Mouse (Mus musculus): ENCODE measurements around the gene Smox.

The Smox gene

GRCm38 (mm10) chr2:131514055-131514621 lies 22.8 kb downstream of the Smox start:
- in situ Hi-C loops (cut with MboI): no loop called here

GRCm38 (mm10) chr2:131517550-131517949 lies 26.3 kb downstream of the Smox start:
- in situ Hi-C loops (cut with MboI): no loop called here

- in situ Hi-C loops (cut with MboI): no loop called here
These were observed 27.5 kb downstream of the Smox start for GRCm38 (mm10) chr2:131518790-131519189.

GRCm38 (mm10) chr2:131520743-131521142 lies 29.4 kb downstream of the Smox start:
- in situ Hi-C loops (cut with MboI): no loop called here

GRCm38 (mm10) chr2:131527061-131527460 lies 35.8 kb downstream of the Smox start:
- in situ Hi-C loops (cut with MboI): no loop called here

- in situ Hi-C loops (cut with MboI): no loop called here
These were observed 38.8 kb downstream of the Smox start for GRCm38 (mm10) chr2:131529898-131530622.

GRCm38 (mm10) chr2:131530623-131531008 lies 39.3 kb downstream of the Smox start:
- in situ Hi-C loops (cut with MboI): no loop called here

GRCm38 (mm10) chr2:131531271-131531670 lies 40.0 kb downstream of the Smox start:
- in situ Hi-C loops (cut with MboI): no loop called here

GRCm38 (mm10) chr2:131535168-131535567 lies 43.9 kb downstream of the Smox start:
- in situ Hi-C loops (cut with MboI): no loop called here

GRCm38 (mm10) chr2:131538341-131538740 lies 47.0 kb downstream of the Smox start:
- in situ Hi-C loops (cut with MboI): no loop called here

GRCm38 (mm10) chr2:131539780-131540179 lies 48.5 kb downstream of the Smox start:
- in situ Hi-C loops (cut with MboI): no loop called here

- in situ Hi-C loops (cut with MboI): no loop called here
These were observed 50.4 kb downstream of the Smox start for GRCm38 (mm10) chr2:131541686-131542085.

GRCm38 (mm10) chr2:131542531-131542930 lies 51.2 kb downstream of the Smox start:
- in situ Hi-C loops (cut with MboI): no loop called here

GRCm38 (mm10) chr2:131545386-131546307 lies 54.4 kb downstream of the Smox start:
- in situ Hi-C loops (cut with MboI): no loop called here

GRCm38 (mm10) chr2:131546308-131546700 lies 55.0 kb downstream of the Smox start:
- in situ Hi-C loops (cut with MboI): no loop called here

GRCm38 (mm10) chr2:131546745-131547408 lies 55.6 kb downstream of the Smox start:
- in situ Hi-C loops (cut with MboI): no loop called here

GRCm38 (mm10) chr2:131548330-131548729 lies 57.0 kb downstream of the Smox start:
- in situ Hi-C loops (cut with MboI): no loop called here

GRCm38 (mm10) chr2:131549090-131549489 lies 57.8 kb downstream of the Smox start:
- in situ Hi-C loops (cut with MboI): no loop called here

- in situ Hi-C loops (cut with MboI): no loop called here
These were observed 59.2 kb downstream of the Smox start for GRCm38 (mm10) chr2:131550474-131550873.

GRCm38 (mm10) chr2:131550906-131551305 lies 59.6 kb downstream of the Smox start:
- in situ Hi-C loops (cut with MboI): no loop called here

GRCm38 (mm10) chr2:131551701-131552620 lies 60.7 kb downstream of the Smox start:
- in situ Hi-C loops (cut with MboI): no loop called here

Data from mature B cell (primary cell).